Mouse (Mus musculus) embryonic facial prominence, embryonic 10.5 days (tissue): ENCODE data around the gene Cnksr1. TPM values are rescaled to one million over a fixed set of nuclear protein-coding genes. Genes with fewer than 3 reads are reported as not detected.

Source experiments
- DNase-seq: peaks from one replicate; pipeline ENCODE4 v3.0.0-alpha.2; 2017; ENCODE audit warnings: low spot score
- H3K27ac ChIP-seq: fragments of 300-500 bp; sonication (generic); replicated peaks from 2 replicates; pipeline ENCODE4 v1.5.1; 2016; ENCODE audit warnings: mild to moderate bottlenecking
- H3K27me3 ChIP-seq: fragments of 300-500 bp; sonication (generic); replicated peaks from 2 replicates; pipeline ENCODE4 v1.6.1; 2016; ENCODE audit warnings: low read depth, mild to moderate bottlenecking; ENCODE audit not compliant: poor library complexity, severe bottlenecking
- H3K36me3 ChIP-seq: fragments of 300-500 bp; sonication (generic); replicated peaks from 2 replicates; pipeline ENCODE4 v1.6.1; 2016; ENCODE audit warnings: mild to moderate bottlenecking, moderate library complexity
- H3K4me1 ChIP-seq: fragments of 300-500 bp; sonication (generic); 2 replicates; pipeline ENCODE4 v1.6.1; 2016
- H3K4me3 ChIP-seq: fragments of 300-500 bp; sonication (generic); 2 replicates; pipeline ENCODE4 v1.5.1; 2016; ENCODE audit warnings: mild to moderate bottlenecking, moderate library complexity
- H3K9me3 ChIP-seq: fragments of 300-500 bp; sonication (generic); 2 replicates; pipeline ENCODE4 v1.6.1; 2016; ENCODE audit warnings: mild to moderate bottlenecking
- WGBS: fragments of 180-500 bp; shearing (Covaris S2); methylation state at CpG from one replicate; pipeline ENCODE4 v1.1.7; 2016; 5-methylcytosine and 5-hydroxymethylcytosine counted together
- polyA plus RNA-seq: library from polyadenylated mRNA; unstranded; fragments of >200 nt; fragmentation: Nextera tagmentation; extraction: Ambion mirVana; gene quantifications from 2 replicates; pipeline ENCODE4 v1.2.1, GENCODE M21; 2016

Gene Cnksr1
- polyA plus RNA-seq, 1 experiment from 2014 or later, result 3.4 TPM

DNA sequence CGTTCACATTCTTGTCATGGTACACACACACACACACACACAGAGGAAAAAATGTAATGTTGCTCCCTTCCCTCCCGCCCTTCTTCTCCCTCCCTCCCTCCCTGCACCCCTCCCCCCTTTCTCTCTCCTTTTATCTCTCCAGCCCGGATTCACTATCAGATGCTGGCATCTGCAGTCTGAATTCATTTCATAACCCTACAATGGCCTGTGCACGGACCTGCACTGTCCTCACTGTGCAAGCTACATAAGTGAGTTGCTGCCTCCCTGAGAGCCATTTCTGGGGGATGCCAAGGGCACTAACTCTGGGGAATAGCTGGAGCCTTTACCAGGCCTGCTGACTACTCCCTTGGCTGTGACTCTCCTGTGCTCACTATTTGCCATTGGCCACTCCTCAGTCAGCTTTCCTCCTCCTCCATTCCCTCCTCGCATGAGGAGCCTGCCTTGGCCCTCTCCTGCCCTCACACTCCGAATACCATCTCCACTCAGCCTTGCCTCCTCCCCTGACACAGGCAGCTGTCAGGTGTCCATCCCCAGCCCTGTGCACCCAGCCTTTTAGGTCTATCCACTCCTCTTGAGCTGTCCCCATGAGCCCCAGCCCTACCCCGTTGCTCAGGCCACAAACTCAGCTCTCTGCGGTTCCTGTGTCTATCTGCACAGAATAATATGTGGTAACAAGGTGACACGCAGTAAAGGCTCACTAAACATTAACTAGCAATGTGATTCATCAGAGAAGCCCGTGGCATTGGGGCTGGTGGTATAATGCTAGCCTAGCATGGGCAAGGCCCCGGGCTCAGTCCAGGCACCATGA lies 15.2 kb downstream of the Cnksr1 start:
- no peaks in the 10 kb centered on the region for H3K9me3 ChIP-seq
- H3K4me3 ChIP-seq, result no peak overlapping the region
- WGBS, result 71% methylated on average over 11 of the region's 11 CpGs
- no peak overlapping the region for H3K27ac ChIP-seq
- no peak for DNase-seq
- H3K27me3 ChIP-seq, result no peaks in the 10 kb centered on the region
- H3K4me1 ChIP-seq, result peaks cover 6% of the 10 kb centered on the region
- H3K36me3 ChIP-seq, result no peaks in the 10 kb centered on the region

- WGBS, result 50% methylated on average over 6 of the region's 6 CpGs
- Histone ChIP-seq H3K9me3 (no peaks in the 10 kb centered on the region), H3K4me1 (peaks cover 15% of the 10 kb centered on the region), H3K36me3 (no peaks in the 10 kb centered on the region), H3K4me3 (no peak overlapping the region), H3K27ac (no peak overlapping the region), H3K27me3 (0 out of 2 replicates have a peak, but pooled peaks cover 5% of the 10 kb centered on the region)
- DNase-seq, result no peak
Measured at GRCm38 (mm10) chr4:134206488-134207053, 31.6 kb downstream of the Cnksr1 start.

DNA sequence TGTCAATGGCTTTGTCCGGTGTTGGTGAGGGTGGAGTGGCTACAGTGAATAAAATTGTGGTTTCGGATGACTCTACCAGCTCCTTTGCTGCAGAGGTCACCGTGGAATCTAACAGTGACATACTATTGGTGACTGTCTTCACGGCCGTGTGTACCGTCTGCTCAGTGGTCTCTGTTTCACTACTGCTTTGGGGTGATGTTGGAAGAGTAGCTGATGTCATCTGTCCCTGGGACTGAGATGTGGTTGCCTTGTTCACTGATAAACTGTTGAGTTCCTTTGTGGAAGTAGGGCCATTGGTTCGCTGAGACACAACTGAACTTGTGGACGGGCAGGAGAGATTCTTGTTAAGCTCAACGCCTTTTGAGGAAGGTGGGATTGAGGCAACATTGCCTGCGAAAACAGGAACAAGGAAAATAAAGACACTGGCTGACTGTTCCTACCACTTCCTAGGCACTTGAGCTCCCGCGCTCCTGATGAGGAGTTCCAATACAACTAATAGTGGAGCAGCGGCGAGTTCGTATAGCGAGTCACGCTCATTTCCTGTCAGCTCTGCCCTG lies 34.8 kb downstream of the Cnksr1 start:
- Histone ChIP-seq H3K27ac (no peak overlapping the region), H3K4me3 (no peak overlapping the region), H3K27me3 (no peaks in the 10 kb centered on the region), H3K4me1 (peaks cover 11% of the 10 kb centered on the region), H3K9me3 (no peaks in the 10 kb centered on the region), H3K36me3 (no peaks in the 10 kb centered on the region)
- 76% methylated on average over 17 of the region's 17 CpGs for WGBS
- no peak for DNase-seq

GRCm38 (mm10) chr4:134202904-134203303 lies 35.3 kb downstream of the Cnksr1 start, which contains the start of gene Gm7534:
Gm7534 (minus strand) TSS chr4:134203004.
- Histone ChIP-seq H3K36me3 (no peaks in the 10 kb centered on the region), H3K4me1 (peaks cover 11% of the 10 kb centered on the region), H3K4me3 (no peak within 1 kb of the TSS), H3K9me3 (no peaks in the 10 kb centered on the region), H3K27ac (no peak within 1 kb of the TSS), H3K27me3 (no peaks in the 10 kb centered on the region)
- 91% methylated on average over 4 of the region's 4 CpGs for WGBS
- no peak for DNase-seq

DNA sequence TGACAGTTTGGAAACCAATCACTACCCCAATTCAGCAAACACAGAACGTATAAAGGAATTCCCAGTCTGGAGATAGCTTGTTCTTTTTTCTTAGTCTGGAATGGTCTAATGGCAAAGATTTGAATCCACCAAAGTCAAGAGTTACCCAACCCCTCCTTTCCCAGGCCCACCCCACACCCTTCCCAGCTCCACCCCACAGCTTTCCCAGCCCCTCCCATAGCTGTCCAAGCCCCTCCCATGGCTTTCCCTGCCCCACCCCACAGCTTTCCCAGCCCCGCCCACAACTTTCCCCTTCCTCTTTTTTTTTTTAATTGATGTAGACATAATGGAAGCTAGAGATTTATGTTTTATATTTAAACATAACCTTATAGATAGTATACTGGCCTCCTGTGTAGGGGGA lies 38.8 kb downstream of the Cnksr1 start:
- WGBS, result 77% methylated on average over 2 of the region's 2 CpGs
- Histone ChIP-seq H3K4me3 (no peak overlapping the region), H3K27ac (no peak overlapping the region), H3K9me3 (no peaks in the 10 kb centered on the region), H3K27me3 (no peaks in the 10 kb centered on the region), H3K4me1 (0 out of 2 replicates have a peak, but pooled peaks cover 3% of the 10 kb centered on the region), H3K36me3 (no peaks in the 10 kb centered on the region)
- DNase-seq, result no peak

- WGBS, result under 1% methylated on average over 22 of the region's 22 CpGs
- H3K9me3 ChIP-seq, result no peaks in the 10 kb centered on the region
- no peaks in the 10 kb centered on the region for H3K27me3 ChIP-seq
- peak overlapping the region; percentile 81 for H3K4me3 ChIP-seq
- H3K4me1 ChIP-seq, result peaks cover 10% of the 10 kb centered on the region
- DNase-seq, result no peak
- peak overlapping the region; percentile 92 for H3K27ac ChIP-seq
- H3K36me3 ChIP-seq, result peaks cover 16% of the 10 kb centered on the region
Measured at GRCm38 (mm10) chr4:134186268-134186667, 51.9 kb downstream of the Cnksr1 start.

DNA sequence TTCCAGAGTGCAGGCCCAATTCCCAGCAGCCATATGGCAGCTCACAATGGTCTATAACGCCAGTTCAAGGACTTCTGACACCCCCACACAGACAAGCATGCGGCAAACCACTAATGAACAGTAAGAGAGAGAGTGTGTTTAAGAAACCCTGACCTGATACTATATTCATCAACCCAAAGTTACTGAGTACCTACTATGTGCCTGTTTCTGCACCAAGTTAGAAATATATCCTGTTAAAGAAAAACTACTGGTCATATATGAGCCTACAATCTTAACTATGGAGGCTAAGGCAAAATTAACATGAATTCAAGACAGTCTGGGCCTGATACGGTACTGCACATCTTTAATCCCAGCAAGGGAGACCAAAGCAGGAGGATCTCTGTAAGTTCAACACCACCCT lies 52.6 kb downstream of the Cnksr1 start:
- H3K27ac ChIP-seq, result no peak overlapping the region
- no peaks in the 10 kb centered on the region for H3K9me3 ChIP-seq
- peaks cover 23% of the 10 kb centered on the region for H3K36me3 ChIP-seq
- peak overlapping the region; percentile 81 for H3K4me3 ChIP-seq
- no peaks in the 10 kb centered on the region for H3K27me3 ChIP-seq
- no peak for DNase-seq
- peaks cover 12% of the 10 kb centered on the region for H3K4me1 ChIP-seq
- 87% methylated on average over 3 of the region's 3 CpGs for WGBS

DNA sequence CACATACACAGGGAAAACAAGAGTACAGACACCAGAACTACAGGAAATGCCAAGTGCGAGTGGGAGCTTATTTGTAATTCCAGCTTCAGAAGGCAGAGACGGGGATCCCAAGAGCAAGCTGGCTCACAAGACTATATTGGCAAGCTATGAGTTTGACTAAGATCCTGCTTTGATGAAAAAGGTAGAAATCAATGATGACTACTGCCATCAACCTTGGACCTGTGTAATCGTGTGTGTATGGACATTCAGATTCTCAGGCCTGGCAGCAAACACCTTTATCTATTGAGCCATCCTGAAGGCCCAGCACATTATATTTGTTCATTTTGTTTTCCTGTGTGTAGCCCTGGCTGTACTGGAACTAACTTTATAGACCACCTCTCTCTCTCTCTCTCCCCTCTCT lies 54.5 kb downstream of the Cnksr1 start:
- H3K4me3 ChIP-seq, result no peak overlapping the region
- H3K4me1 ChIP-seq, result peaks cover 12% of the 10 kb centered on the region
- H3K27me3 ChIP-seq, result no peaks in the 10 kb centered on the region
- peaks cover 27% of the 10 kb centered on the region for H3K36me3 ChIP-seq
- WGBS, result 84% methylated on average over 3 of the region's 3 CpGs
- H3K9me3 ChIP-seq, result no peaks in the 10 kb centered on the region
- DNase-seq, result no peak
- no peak overlapping the region for H3K27ac ChIP-seq

- H3K36me3 ChIP-seq, result peaks cover 27% of the 10 kb centered on the region
- no peaks in the 10 kb centered on the region for H3K9me3 ChIP-seq
- no peak for DNase-seq
- no peak overlapping the region for H3K27ac ChIP-seq
- H3K27me3 ChIP-seq, result no peaks in the 10 kb centered on the region
- H3K4me1 ChIP-seq, result peaks cover 12% of the 10 kb centered on the region
- no peak overlapping the region for H3K4me3 ChIP-seq
Measured at GRCm38 (mm10) chr4:134181825-134182224, 56.4 kb downstream of the Cnksr1 start.

- 89% methylated on average over 1 of the region's 1 CpGs for WGBS
- H3K36me3 ChIP-seq, result peaks cover 32% of the 10 kb centered on the region
Measured at GRCm38 (mm10) chr4:134181112-134181511, 57.1 kb downstream of the Cnksr1 start.

More at GRCm38 (mm10) chr4:134181112-134181511, 57.1 kb downstream of the Cnksr1 start:
- Histone ChIP-seq H3K4me1 (peaks cover 11% of the 10 kb centered on the region), H3K27ac (no peak overlapping the region), H3K9me3 (no peaks in the 10 kb centered on the region), H3K4me3 (no peak overlapping the region), H3K27me3 (no peaks in the 10 kb centered on the region)
- no peak for DNase-seq
